Mouse (Mus musculus) layer of hippocampus, adult 11-12 months (tissue): Measurements from ENCODE around the gene Scn4b.

Experiments
- DNase-seq: peaks from one replicate; pipeline ENCODE4 v3.0.0; 2022; ENCODE audit warnings: low spot score

Gene Scn4b

DNA sequence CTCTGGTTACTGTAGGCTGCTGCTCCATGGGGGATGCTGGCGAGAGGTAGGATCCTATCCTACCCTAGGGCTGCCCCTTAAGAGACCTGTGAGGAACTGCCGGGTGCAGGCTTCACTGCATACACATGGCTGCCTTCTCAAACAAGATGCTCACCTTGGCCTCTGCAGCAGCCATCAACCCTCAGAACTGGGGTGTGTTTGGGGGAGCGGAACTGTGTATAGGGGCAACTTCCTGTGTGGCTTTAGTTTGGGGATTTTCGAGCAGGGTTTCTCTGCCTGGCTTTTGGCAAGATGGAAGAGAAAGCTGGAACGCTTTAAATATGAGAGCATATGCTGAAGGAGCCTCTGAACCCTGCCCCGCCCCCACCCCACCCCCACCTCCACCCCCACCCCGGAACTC is 11.3 kb upstream of the Scn4b start:
- no peak for DNase-seq

DNA sequence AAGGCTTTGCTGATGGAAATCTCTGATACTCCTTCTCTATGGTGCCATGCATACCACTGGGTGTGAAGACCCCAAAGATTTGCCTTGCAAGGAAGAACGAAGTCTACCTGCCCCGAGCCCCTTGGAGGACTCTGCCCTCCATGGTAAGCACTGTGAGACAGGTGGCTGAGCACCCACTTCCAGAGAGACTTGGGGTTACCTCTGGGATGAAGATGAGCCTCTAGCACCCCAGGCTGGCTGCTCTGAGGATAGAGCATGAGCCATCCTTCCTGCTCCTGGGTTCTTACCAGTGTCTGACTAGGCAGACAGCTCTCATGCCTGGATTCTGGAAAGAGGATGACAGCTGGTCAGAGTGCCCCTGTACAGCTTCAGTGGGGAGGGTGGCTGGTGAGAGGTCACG is 8.1 kb upstream of the Scn4b start:
- no peak for DNase-seq

DNA sequence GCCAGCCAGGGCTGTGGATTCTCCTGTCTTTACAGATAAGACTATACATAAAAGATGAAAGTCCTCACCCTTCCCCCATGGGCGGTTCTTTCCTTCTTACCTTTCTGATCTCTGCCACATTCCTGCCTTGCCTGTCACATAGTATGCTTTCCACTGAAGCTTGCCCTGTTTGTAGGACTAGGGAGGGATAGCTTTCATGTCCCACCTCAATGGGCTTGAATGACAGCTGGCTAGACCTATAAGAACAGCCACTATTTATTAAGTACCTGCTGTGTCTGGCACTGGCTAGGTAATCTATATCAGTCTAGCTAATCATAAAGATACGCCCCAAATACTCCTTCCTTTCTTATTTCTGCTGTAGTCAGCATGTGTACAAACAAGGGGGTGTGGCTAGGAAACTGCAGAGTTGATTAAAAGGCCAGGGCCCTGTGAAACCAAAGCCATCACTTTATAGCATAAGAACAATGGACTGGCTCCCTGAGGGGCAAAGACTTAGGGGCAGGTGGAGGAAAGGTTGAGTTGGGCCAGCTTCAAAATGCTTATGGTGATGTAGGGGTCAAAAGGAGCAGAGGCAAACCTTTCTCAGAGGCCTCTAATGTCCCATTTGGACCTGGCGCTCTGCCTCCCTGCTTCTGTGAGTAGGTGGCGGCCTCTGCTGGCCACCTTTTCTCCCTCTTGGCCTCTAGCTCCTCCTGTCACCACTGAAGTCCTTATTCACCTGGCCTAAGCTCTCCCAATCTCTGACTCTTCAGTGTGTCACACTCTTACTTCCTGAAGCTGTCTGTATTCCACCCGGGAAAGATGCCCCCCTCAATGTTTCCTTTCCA is 4.5 kb upstream of the Scn4b start:
- peak; percentile 28 for DNase-seq

DNA sequence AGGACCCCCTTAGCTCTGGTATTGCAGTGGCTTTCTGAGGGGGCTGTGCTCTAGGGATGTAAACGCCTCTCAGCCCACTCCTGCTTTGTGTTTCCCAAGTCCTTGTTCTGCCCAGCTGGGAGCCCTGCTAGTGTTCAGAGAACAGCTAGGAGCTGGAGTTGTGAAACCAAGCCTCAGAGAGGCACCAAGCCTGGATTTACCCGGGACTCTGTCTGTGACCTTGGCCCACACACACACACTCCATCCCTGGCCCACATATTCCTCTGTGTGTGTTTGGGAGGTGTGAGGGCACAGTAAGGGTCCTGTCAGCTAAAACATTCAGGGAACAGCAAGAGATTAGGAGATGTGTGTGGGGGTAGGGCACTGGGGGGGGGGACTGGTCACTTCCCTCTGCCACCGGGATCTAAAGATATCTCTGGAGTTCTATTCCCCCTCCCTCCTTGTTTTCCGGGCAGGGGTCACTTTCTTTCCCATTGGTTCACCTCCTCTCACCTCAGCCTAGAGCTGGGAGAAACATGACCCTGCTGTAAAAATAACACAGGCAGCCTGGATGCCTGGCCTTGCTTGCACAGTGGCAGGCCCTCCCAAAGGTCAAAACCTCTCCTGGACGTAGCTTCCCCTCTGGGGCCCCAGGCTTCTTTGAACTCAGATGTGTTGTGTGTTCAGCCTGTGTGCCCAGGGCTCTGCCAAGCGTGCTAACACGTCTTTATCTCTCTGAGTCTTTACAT is 1.6 kb upstream of the Scn4b start:
- DNase-seq = no peak

DNA sequence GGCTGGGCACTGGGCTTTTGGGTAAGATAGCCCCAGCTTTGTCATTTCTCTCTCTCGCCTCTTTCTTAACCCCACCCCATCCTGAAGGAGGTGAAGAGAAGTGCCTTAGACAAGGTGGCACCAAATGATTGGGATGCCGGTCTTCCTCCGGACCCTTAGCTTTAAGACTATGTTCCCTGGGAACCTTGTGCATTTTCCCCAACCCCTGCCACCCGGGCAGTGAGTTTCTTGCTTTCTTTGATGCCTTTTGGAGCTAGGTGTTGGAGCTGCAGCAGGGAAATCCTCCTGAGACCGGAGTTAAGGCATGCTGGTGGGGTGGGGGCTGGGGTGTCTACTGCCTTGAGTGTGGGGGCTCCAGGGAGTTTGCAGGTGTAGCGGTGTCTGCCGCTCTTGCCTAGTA is 887 bp downstream of the Scn4b start:
- no peak for DNase-seq

DNA sequence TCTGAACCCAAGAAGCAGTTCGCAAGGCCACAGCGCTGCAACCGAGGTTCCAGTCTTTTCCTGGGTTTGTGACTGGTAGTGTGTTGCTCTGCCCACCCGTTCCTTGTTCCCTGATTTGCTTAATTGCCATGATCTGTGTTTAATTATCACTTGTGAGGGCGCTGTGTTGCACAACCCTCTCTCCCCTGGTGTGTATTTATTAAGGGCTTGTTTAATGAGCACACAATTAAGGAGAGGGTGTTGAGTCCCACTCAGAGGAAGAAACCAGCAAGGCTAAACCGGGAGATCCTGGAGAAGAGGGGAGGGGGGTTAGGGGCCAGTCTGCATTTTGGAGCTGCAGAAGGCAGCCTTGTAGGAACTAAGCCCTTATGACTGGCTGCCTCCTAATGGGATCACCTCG is 2.8 kb downstream of the Scn4b start:
- no peak for DNase-seq

DNA sequence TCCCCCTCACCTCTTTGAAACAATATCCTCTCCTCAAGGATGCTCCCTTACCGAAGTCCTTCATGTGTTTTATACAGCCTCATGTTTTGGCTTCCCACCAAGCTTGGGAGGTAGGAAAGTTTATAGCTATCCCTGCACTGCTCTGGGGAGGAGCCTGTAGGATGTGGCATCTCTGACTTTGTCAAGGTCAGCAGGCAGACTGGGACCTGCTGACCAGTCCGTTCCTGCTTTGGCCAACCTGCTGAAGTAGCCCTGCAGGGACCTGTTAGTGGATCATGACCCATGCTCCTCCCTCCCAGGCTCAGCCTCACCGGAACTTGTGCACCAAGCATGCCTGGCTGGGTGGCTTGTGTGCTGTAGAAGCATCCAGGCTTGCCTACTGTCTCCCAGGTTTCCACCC is 4.5 kb downstream of the Scn4b start:
- no peak for DNase-seq

DNA sequence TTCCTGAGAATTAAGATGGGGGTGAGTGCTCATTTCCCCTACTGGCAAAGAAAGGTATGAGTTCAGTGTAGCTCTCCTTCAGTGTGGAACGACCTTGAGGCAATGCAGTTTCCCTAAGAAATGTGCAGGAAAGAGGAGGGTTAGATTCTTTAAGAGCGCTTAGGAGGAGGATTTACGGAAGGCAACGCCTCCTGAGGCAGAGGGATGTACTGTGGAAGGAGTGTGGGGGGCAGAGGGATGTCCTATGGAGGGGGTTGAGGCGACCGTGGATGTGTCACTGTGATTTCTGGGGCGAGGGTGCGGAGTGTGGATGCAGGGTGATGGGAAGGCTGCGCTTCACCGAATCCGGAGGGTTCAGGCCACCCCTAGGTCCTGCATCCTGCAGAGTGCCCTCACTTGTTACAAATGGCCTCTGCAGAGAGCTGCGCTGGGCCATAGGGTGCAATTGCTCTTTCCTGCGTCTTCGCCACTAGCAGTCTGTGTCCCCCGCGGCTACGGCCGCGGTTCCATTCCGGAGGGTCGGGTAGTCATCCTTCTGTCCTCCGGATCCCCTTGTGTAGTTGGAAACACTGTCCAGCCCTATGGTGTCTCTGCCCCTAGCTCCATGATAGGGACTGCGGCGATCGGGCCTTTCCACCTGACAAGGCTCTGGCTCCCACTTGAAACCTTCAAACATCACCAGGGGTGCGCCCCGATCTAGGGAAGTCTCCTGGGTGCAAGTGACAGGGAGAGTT is 7.5 kb downstream of the Scn4b start:
- DNase-seq = peak; percentile 28

DNA sequence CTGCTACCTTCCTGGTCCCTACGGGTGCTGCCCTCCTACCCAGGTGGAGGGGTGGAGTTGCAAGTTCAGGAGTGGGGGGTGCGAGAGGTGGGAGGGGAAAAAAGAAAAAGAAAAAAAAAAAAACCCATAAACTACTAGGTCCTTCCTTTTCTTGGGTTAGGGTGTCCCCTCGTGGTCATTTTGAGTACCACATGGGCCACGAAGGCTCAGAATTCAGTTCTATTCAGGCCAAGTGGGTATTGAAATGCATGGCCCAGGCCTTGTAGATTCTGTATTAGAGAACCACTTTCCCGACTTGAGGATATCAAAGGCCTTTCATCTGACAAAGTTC is 8.0 kb downstream of the Scn4b start:
- DNase-seq = peak; percentile 80

DNA sequence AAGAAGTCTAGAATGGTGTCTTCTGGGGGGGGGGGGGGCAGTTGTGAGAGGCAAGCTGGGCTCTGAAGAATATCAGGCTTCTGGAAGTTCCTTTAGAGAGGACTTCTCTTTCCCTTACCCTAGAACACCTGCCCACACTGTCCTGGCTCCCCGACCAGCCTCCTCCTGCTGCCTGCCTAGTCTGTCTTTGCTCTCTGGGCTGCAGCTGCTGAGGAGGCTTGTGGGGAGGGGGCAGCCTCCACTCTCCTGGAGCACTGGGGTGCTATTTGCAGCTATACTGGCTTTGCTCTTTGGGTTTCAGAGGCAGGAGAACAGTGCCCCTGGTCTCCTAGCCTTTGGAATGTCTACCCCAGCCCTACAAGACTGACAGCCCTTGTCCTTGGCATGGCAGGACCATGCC is 12.7 kb downstream of the Scn4b start:
- DNase-seq = no peak

DNA sequence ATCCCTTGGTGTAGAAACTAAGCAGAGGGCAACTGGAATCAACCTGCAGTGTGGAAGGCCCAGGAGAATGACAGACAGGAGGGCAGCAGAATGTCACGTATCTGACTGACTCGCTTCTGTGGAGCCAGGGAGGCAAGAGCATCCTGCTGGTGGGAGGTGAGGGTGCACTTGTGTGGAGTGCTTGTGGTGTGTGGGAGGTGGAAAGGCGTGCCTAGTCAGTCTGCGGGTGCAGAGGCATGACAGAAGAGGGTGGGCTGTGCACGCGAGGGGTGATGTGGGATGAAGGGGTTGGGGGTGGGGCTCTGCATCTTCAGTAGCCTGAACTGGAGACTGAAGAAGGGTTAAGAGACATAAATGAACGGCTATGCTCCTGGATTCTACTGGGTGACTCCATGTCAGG is 15.2 kb downstream of the Scn4b start:
- DNase-seq = no peak

DNA sequence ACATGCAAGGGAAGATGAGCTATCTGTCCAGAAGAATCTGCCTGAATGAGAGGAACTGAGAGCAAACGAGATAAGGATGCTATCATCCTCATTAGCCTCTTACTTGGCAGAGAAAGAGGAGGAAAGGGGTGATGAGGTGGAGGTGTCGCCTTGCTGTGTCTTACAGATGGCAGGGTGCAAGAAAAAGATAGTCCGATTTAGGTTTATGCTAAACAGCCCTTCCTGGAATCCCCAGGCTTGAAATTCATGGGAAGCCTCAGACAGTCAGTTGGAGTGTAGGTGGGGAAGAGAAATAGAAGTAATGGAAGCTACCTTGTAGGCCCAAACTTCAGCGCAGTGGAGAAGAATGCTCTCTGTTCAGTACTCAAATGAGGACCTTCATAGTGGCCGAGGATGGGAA is 29.7 kb downstream of the Scn4b start:
- DNase-seq = no peak

DNA sequence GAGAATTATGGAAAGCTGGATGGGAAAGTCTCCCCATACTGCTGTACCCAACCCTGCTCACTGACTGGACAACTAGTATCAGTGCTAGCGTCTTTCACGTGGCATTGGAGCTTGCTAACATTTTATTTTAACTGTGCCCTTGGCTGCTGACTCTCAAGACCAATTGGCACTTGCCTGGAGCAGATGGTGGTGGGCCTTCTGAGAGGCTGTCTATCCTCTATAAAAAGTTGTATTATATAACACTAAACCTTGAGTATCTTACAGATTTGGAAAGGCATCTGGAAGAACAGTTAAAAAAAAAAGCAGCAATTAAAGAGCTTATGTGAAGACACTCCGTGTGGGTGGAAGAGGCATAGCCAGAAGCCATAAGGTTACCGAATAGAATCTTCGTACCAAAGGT is 32.0 kb downstream of the Scn4b start:
- no peak for DNase-seq

DNA sequence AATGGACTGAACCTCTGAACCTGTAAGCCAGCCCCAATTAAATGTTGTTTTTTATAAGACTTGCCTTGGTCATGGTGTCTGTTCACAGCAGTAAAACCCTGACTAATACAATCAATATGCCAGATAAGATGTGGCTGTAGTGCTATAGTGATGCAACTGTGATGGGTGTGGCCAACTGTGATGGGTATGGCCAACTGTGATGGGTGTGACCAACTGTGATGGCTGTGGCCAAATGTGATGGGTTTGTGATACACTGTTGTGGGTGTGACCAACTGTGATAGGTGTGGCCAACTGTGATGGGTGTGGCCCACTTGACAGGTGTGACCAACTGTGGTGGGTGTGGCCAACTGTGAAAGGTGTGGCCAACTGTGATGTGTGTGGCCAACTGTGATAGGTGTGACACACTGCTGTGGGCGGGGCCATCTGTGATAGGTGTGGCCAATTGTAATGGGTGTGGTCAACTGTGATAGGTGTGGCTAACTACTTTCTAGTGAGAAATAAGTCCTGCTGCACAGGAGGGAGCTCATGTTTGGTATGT is 32.9 kb downstream of the Scn4b start:
- DNase-seq = no peak

DNA sequence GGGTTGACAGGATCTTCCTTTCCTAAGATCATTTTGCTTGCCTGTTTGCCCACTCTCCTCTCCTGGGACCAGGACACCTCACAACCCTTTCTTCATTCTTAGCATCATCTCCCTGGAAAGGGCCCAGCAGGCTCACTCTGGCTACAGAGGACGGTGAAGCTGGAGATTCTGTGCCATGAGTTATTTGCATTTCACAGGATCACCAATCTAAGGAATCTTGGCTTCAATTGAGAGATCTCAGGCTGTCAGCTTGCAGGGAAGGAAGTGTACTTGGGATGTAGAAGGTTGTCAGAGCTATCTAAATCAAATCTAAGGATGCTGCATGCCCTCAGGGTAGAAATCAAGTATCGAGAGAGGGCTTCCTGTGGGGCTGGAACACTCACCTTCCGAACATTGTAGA is 35.3 kb downstream of the Scn4b start:
- no peak for DNase-seq

DNA sequence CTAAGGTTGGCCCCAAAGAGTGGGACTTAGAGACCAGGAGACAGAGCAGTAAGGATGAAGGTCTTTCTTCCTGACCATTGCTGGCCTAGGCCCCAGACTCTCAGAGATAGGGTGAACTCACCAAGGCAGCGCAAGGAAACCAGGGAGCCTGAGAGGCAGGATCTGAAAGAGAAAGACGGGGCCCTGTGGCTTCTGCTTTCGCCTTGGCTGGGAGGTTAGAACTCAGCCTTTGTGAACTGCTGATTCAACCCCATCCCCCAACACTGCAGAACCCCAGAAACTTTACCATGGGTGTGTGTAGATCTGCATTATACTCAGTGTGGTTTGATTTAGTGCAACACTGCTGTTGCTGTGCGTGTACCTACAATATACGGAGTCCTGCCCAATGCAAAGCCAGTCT is 41.1 kb downstream of the Scn4b start:
- no peak for DNase-seq

DNA sequence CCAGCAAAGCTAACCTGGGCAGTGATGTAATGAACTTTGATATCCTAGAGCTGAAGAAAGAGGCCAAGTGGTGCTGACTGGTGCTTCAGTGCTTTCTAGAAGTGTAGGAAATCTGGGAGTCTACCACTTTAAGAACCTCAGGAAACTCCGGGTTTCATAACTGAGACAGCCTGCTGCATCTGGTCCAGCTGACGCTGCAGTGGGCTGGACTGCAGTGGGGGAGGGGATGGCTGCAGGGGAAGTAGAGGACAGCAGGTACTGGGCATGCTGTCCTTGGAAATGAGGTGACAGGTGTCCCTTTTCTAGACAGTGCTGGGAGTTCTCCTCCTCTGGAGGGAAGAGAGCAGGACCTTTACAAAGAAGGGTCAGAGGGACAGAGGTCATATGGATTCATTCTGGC is 43.6 kb downstream of the Scn4b start, which contains the start of gene BC049352:
Gene BC049352, plus strand, starts transcription at position 238 of the 400 bp plus-strand sequence.
- peak; percentile 24 for DNase-seq

DNA sequence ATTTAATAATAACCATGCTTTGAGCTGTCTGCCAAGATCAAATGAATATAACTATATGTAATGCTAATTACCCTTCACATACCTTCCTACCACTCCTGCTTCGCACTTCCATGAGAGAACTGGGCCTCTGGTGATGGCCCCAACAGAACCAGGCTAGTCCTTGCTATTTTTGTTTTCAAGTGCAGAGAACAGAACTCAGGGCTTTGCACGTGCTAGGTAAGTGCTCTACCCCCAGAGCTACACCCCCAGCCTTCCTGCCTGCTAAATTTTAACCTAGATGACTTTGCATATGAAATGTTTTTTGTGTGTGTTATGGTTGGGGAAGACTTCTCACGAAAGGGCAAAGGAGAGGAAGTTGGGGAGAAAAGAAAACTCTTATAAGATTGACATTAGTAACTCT is 44.3 kb downstream of the Scn4b start:
- DNase-seq = no peak

DNA sequence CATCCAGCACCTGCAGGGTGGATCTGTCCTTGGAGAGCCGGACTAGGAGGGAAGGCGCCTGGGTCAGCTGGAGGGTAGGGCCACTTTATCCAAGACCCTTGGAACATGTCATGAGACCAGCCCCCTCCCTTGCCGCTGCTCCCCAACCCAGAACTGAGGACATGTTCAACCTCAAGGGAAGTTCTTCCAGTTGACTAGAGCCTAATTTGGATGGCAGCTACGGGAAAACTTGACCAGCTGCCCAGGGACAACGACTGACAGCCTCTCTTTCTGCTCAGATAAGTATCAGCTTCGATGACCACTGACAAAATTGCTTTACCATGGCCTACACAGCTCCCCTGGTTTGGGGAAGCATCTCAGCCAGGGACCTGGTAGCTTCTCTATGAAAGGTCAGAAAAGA is 45.1 kb downstream of the Scn4b start:
- no peak for DNase-seq

DNA sequence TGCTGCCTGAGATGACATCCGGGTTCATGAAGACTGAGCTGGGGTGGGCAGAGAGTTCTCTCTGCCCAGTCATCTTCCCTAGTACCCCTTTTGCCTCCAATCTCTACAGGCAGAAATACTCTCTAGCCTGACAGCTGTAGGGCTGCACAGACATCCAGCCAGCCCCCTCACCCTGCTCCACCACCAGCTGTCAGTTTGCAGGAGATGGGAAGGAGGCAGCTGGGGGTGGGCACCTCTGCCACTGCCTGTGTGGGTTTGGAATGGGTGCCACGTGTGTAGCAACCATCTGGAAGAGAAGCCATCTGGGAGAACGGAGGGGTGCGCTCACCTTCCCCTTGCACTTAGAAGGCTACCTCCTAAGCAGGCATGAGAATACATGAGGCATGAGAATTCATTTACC is 47.1 kb downstream of the Scn4b start:
- DNase-seq = peak; percentile 53

DNA sequence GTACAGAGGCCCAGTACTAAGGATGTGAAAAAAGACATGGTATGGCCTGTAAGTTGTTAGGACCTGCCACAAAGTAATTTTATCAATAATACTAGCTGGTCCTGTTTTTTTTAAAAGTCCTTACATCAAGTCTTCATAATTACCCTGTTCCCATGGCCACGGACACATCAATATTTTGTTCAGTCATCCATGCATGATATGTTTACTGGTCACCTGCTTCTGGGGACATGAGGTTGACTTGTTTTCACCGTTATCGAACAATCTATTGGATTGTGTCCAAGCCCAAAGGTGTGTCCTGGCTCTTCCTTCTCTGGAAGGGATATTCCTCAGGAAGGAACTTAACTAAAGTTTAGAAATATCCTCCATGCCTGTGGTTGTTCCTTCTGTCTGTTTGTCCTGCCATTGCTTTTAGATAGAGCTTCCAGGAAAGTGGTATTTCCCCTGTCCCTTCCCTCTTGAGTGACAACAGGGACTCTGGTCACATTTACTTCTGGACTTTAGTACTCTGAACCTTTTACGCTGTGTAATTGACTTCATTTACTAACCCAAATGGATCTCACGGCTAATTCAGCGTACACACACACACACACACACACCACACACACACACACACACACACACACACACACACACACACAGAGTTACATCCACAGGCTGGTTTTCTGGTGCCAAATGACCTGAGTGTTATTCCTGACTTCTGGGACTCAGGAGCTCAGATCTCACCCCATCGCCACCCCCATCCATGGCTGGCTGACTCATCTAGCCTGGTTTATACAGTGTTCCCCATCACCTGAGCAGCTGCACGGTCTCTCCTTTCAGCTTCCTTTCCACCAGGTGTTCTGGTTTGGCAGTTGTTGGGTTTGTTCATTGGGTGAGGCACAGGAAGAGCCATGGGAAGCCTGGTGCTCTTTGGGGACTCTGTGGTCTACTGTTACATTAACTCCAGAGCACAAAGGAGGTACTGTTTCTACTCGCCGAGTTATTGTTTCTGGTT is 50.7 kb downstream of the Scn4b start:
- DNase-seq = no peak
